Mouse (Mus musculus) midbrain, embryonic 15.5 days (tissue): ENCODE measurements around the gene Map2k5. TPM values are rescaled to one million over a fixed set of nuclear protein-coding genes. Genes with fewer than 3 reads are reported as not detected.
A peak's percentile ranks its signal among the peaks of the same experiment; 100 is the strongest.

ENCODE experiments used
- ATAC-seq: fragments of 200-750 bp; cut with Nextera tagmentation; replicated peaks from 2 replicates; pipeline ENCODE4 v1.8.0; 2017; ENCODE audit warnings: moderate TSS enrichment
- H3K27ac ChIP-seq: fragments of 300-500 bp; sonication (generic); 2 replicates; pipeline ENCODE4 v1.5.1; 2015; ENCODE audit warnings: mild to moderate bottlenecking, inconsistent platforms
- H3K27me3 ChIP-seq: fragments of 300-500 bp; sonication (generic); replicated peaks from 2 replicates; pipeline ENCODE4 v1.6.1; 2015; ENCODE audit warnings: inconsistent platforms
- H3K36me3 ChIP-seq: fragments of 300-500 bp; sonication (generic); replicated peaks from 2 replicates; pipeline ENCODE4 v1.6.1; 2015; ENCODE audit warnings: inconsistent platforms
- H3K4me1 ChIP-seq: fragments of 300-500 bp; sonication (generic); 2 replicates; pipeline ENCODE4 v1.6.1; 2015; ENCODE audit warnings: inconsistent platforms
- H3K4me2 ChIP-seq: fragments of 300-500 bp; sonication (generic); 2 replicates; pipeline ENCODE4 v1.6.1; 2015; ENCODE audit warnings: inconsistent platforms, mild to moderate bottlenecking, moderate library complexity
- H3K4me3 ChIP-seq: fragments of 300-500 bp; sonication (generic); 2 replicates; pipeline ENCODE4 v1.5.1; 2015; ENCODE audit warnings: mild to moderate bottlenecking, inconsistent platforms
- H3K9ac ChIP-seq: fragments of 300-500 bp; sonication (generic); 2 replicates; pipeline ENCODE4 v1.6.1; 2015; ENCODE audit warnings: mild to moderate bottlenecking, inconsistent platforms
- H3K9me3 ChIP-seq: fragments of 300-500 bp; sonication (generic); 2 replicates; pipeline ENCODE4 v1.6.1; 2016; ENCODE audit warnings: inconsistent platforms
- WGBS: fragments of 180-500 bp; shearing (Covaris S2); methylation state at CpG from one replicate; pipeline ENCODE4 v1.1.7; 2015; ENCODE audit warnings: mixed read lengths; 5-methylcytosine and 5-hydroxymethylcytosine counted together
- polyA plus RNA-seq: library from polyadenylated mRNA; unstranded; fragments of >200 nt; fragmentation: Nextera tagmentation; extraction: Ambion mirVana; gene quantifications from 2 replicates; pipeline ENCODE4 v1.2.1, GENCODE M21; 2015

The Map2k5 gene
- polyA plus RNA-seq, 1 experiment from 2014 or later = 38.7 TPM

GRCm38 (mm10) chr9:63147296-63147695, 230.4 kb downstream of the Map2k5 start:
- H3K9me3 ChIP-seq = no peaks in the 10 kb centered on the region
- peaks cover 92% of the 10 kb centered on the region for H3K27me3 ChIP-seq
- no peak for ATAC-seq
- no peak overlapping the region for H3K4me3 ChIP-seq
- H3K27ac ChIP-seq = no peak overlapping the region
- no peaks in the 10 kb centered on the region for H3K36me3 ChIP-seq
- H3K9ac ChIP-seq = no peak overlapping the region
- under 1% methylated on average over 9 of the region's 9 CpGs for WGBS
- H3K4me2 ChIP-seq = no peak overlapping the region
- peaks cover 59% of the 10 kb centered on the region for H3K4me1 ChIP-seq

DNA sequence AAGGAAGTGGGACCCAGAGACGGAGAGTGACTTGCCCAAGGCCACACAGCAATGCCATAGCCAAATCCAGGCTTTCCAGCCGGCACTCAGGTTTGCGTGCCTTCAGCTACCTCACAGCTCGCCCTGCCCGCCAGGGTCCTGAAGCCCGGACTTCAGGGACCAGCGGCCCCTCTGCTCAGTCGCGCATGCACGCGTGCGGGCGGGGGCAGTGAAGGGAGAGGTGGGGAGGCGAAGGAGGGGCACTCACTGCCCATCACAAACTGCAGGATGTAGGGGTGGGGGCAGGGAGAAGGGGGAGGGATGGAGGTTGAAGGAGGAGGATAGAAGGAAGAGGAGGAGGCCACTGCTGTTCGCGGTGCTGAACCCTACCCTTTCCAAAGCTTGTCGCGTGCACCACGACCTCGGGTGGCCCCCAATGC, 230.8 kb downstream of the Map2k5 start:
- under 1% methylated on average over 20 of the region's 20 CpGs for WGBS
- no peaks in the 10 kb centered on the region for H3K36me3 ChIP-seq
- H3K4me2 ChIP-seq = peak overlapping the region; percentile 21; the same call in 1 of the 2 replicates
- H3K27me3 ChIP-seq = peaks cover 92% of the 10 kb centered on the region
- H3K4me3 ChIP-seq = peak overlapping the region; percentile 15
- no peak overlapping the region for H3K27ac ChIP-seq
- no peak overlapping the region for H3K9ac ChIP-seq
- no peak for ATAC-seq
- no peaks in the 10 kb centered on the region for H3K9me3 ChIP-seq
- peaks cover 62% of the 10 kb centered on the region for H3K4me1 ChIP-seq

DNA sequence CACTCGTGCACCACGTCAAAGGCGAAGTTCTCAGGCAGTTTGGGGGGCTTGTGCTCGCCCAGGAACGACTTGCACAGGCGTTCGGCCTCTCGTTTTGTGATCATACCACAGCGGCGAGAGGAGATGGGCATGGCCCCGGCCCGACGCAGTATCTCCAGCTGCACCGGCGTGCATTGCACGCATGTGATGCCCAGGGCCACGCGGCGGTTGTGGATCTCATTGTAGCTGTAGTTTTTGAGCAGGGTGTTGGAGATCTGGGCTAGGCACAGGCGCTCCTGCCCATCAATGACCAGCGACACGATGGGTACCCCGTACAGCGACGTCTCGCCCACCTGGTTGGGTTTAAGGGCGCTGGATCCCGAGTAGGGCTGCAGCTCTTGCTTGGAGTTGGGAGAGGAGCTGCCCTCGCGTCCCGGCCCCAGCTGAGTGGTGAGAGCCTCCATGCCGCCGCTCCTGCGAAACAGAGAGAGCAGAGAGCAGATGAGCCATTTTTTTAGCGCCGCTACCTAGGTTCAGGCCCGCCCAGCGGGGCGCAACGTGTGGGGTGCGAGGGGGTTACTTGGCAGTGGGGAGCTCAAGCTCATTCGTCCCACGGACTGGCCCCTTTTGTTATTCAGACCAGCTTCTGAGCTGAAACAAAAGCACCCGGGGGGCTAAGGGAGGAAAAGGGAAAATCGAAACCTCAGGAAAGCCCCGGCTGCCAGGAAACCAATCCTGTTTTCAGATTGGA, 231.4 kb downstream of the Map2k5 start:
- peaks cover 92% of the 10 kb centered on the region for H3K27me3 ChIP-seq
- H3K27ac ChIP-seq = no peak overlapping the region
- no peak overlapping the region for H3K9ac ChIP-seq
- H3K4me3 ChIP-seq = peak overlapping the region; percentile 15
- peaks cover 62% of the 10 kb centered on the region for H3K4me1 ChIP-seq
- ATAC-seq = no peak
- under 1% methylated on average over 46 of the region's 46 CpGs for WGBS
- peak overlapping the region; percentile 21; the same call in 1 of the 2 replicates for H3K4me2 ChIP-seq
- no peaks in the 10 kb centered on the region for H3K9me3 ChIP-seq
- no peaks in the 10 kb centered on the region for H3K36me3 ChIP-seq

- peaks cover 58% of the 10 kb centered on the region for H3K4me1 ChIP-seq
- 2% methylated on average over 71 of the region's 73 CpGs for WGBS
- no peak overlapping the region for H3K9ac ChIP-seq
- no peaks in the 10 kb centered on the region for H3K9me3 ChIP-seq
- no peak overlapping the region for H3K27ac ChIP-seq
- H3K4me3 ChIP-seq = peak overlapping the region; percentile 15
- H3K36me3 ChIP-seq = no peaks in the 10 kb centered on the region
- H3K27me3 ChIP-seq = peaks cover 91% of the 10 kb centered on the region
- peak overlapping the region; percentile 21; the same call in 1 of the 2 replicates for H3K4me2 ChIP-seq
- ATAC-seq = no peak
Observed at GRCm38 (mm10) chr9:63145249-63146125, 232.2 kb downstream of the Map2k5 start.

DNA sequence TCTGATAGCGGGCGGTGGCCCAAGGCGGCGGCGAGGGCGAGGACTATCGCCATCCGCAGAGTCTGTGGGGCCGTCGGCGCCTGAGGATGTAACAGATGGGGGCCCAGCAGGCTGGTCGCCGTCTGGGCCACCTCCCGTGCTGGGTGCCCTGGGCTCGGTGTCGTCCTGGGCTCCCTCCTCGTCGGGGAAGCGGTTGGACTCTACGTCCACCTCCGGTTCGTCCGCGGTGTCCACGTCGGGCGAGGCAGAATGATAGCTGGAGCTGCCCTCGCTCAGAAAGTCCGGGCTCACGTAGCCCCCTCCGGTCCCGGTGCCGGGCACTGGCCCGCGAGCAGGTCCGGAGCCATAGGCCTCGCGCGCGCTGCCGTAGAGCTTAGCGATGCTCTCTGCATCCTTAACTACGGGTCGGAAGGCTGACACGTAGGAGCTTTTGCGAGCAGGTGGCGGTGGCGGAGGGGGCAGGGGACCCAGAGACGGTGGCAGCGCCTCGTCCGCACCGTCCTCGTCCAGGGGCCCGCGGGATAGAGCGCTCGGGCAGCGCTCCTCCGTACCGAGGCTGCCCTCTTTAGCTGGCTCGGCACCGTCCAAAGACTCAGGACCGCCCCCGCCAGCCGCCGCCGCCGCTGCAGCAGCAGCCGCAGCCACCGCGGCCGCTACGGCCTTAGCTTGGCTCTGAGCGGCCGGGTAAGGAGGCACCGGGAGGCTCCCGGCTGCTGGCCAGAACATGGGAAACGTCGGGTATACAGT, 233.0 kb downstream of the Map2k5 start:
- Histone ChIP-seq H3K27ac (no peak overlapping the region), H3K9ac (no peak overlapping the region)
- WGBS = under 1% methylated on average over 79 of the region's 80 CpGs

GRCm38 (mm10) chr9:63143641-63144501, 233.8 kb downstream of the Map2k5 start:
- no peak overlapping the region for H3K27ac ChIP-seq
- H3K4me1 ChIP-seq = peaks cover 60% of the 10 kb centered on the region
- WGBS = under 1% methylated on average over 47 of the region's 47 CpGs
- H3K9ac ChIP-seq = no peak overlapping the region
- ATAC-seq = no peak
- no peaks in the 10 kb centered on the region for H3K9me3 ChIP-seq
- peak overlapping the region; percentile 24; the same call in 1 of the 2 replicates for H3K4me2 ChIP-seq
- H3K4me3 ChIP-seq = peak overlapping the region; percentile 11; the same call in 1 of the 2 replicates
- H3K27me3 ChIP-seq = peaks cover 94% of the 10 kb centered on the region
- H3K36me3 ChIP-seq = no peaks in the 10 kb centered on the region

More for the DNA sequence above, 233.0 kb downstream of the Map2k5 start:
- Histone ChIP-seq H3K4me3 (peak overlapping the region; percentile 11), H3K9me3 (no peaks in the 10 kb centered on the region), H3K4me2 (0 out of 2 replicates have a peak overlapping the region, but pooled peaks have one; percentile 24), H3K36me3 (no peaks in the 10 kb centered on the region), H3K27me3 (peaks cover 92% of the 10 kb centered on the region), H3K4me1 (peaks cover 64% of the 10 kb centered on the region)
- ATAC-seq = no peak

- Histone ChIP-seq H3K4me2 (no peak overlapping the region), H3K27me3 (peaks cover 96% of the 10 kb centered on the region), H3K36me3 (no peaks in the 10 kb centered on the region), H3K27ac (no peak overlapping the region), H3K9me3 (no peaks in the 10 kb centered on the region), H3K4me1 (peaks cover 61% of the 10 kb centered on the region), H3K9ac (no peak overlapping the region), H3K4me3 (0 out of 2 replicates have a peak overlapping the region, but pooled peaks have one; percentile 11)
- no peak for ATAC-seq
- 1% methylated on average over 25 of the region's 25 CpGs for WGBS
Observed at GRCm38 (mm10) chr9:63143227-63143626, 234.5 kb downstream of the Map2k5 start.

- peaks cover 97% of the 10 kb centered on the region for H3K27me3 ChIP-seq
- peak overlapping the region; percentile 8; the same call in 1 of the 2 replicates for H3K4me3 ChIP-seq
- no peak overlapping the region for H3K9ac ChIP-seq
- no peaks in the 10 kb centered on the region for H3K36me3 ChIP-seq
- no peak overlapping the region for H3K27ac ChIP-seq
- peak overlapping the region; percentile 19 for H3K4me2 ChIP-seq
- H3K9me3 ChIP-seq = no peaks in the 10 kb centered on the region
- no peak for ATAC-seq
- WGBS = 1% methylated on average over 41 of the region's 42 CpGs
- H3K4me1 ChIP-seq = peaks cover 66% of the 10 kb centered on the region
Observed at GRCm38 (mm10) chr9:63142335-63143036, 235.2 kb downstream of the Map2k5 start.

DNA sequence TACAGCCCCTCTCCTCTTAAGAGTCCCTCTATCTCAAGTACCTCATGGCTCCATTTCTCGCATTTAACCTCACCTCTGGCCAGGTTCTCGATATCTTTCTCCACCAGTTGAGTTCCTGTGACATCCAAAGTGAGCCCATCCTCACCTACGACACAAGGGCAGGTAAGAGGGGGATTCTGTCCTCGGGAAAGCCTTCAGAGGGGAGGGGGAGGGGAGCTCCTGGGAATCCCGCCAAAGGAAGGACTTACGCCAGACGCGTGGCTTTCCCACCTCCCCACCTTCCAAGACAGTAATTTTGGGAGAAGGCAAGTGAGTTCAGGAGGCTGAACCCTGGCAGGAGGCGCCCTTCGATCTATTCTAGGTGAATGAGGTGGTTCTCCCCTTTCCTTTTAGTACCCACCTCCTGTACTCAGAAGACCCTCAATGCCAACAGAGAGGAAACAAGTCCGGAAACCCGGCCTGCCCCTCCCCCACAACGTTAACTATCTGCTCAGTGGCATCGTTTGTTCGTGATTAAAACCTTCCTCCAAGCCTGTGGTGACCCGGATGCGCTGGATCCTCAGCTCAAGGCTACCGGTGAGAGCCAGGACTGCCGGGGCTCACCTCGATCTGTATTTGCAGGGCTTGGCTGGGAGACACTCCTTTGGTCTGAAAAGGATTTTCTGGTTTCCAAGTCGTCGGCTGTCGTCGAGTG, 235.9 kb downstream of the Map2k5 start:
- Histone ChIP-seq H3K4me3 (peak overlapping the region; percentile 8; the same call in 1 of the 2 replicates), H3K27me3 (peaks cover 98% of the 10 kb centered on the region), H3K4me2 (peak overlapping the region; percentile 19; the same call in 1 of the 2 replicates), H3K9me3 (no peaks in the 10 kb centered on the region), H3K9ac (no peak overlapping the region), H3K36me3 (no peaks in the 10 kb centered on the region), H3K4me1 (peaks cover 71% of the 10 kb centered on the region), H3K27ac (no peak overlapping the region)
- WGBS = 2% methylated on average over 24 of the region's 24 CpGs
- ATAC-seq = no peak

DNA sequence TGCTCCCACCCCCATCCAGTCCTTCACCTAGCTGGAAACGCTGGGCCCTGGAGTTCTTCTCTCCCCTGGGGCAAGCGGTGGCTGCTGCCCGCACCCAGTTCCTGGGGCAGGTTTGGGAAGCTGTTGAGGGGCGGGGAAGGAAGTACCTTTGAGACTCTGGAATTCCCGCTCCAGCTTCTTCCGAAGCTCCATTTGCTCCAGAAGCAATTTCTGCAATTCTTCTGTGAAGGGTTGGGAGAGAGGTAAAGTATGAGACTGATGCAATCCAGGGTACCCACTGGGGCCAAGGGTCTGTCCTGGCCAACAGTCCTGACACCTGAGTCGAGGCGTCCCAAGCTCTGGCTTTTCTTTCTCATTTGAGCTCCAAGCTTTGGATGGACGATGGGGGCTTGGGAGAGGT, 237.5 kb downstream of the Map2k5 start:
- WGBS = under 1% methylated on average over 9 of the region's 9 CpGs
- Histone ChIP-seq H3K9ac (no peak overlapping the region), H3K9me3 (no peaks in the 10 kb centered on the region), H3K36me3 (no peaks in the 10 kb centered on the region), H3K4me1 (peaks cover 66% of the 10 kb centered on the region), H3K4me2 (peak overlapping the region; percentile 6; the same call in 1 of the 2 replicates), H3K4me3 (no peak overlapping the region), H3K27me3 (peaks cover 95% of the 10 kb centered on the region), H3K27ac (no peak overlapping the region)
- no peak for ATAC-seq
